Mouse (Mus musculus) lung, embryonic 15.5 days (tissue): ENCODE results near the gene Gm10577. TPM values are rescaled to one million over a fixed set of nuclear protein-coding genes. Genes with fewer than 3 reads are reported as not detected.

Experiments
- ATAC-seq: fragments of 200-750 bp; cut with Nextera tagmentation; 2 replicates; pipeline ENCODE4 v1.8.0; 2017; ENCODE audit warnings: moderate number of reproducible peaks, borderline replicate concordance; ENCODE audit not compliant: low FRiP score, low TSS enrichment; ENCODE audit errors: extremely low read depth
- H3K27ac ChIP-seq: fragments of 300-500 bp; sonication (generic); 2 replicates; pipeline ENCODE4 v1.5.1; 2015; ENCODE audit warnings: moderate library complexity, mild to moderate bottlenecking, inconsistent platforms
- H3K27me3 ChIP-seq: fragments of 300-500 bp; sonication (generic); 2 replicates; pipeline ENCODE4 v1.6.1; 2015; ENCODE audit warnings: inconsistent platforms
- H3K36me3 ChIP-seq: fragments of 300-500 bp; sonication (generic); 2 replicates; pipeline ENCODE4 v1.6.1; 2015; ENCODE audit warnings: inconsistent platforms
- H3K4me1 ChIP-seq: fragments of 300-500 bp; sonication (generic); 2 replicates; pipeline ENCODE4 v1.6.1; 2015; ENCODE audit warnings: inconsistent platforms
- H3K4me2 ChIP-seq: fragments of 300-500 bp; sonication (generic); 2 replicates; pipeline ENCODE4 v1.6.1; 2015; ENCODE audit warnings: inconsistent platforms, mild to moderate bottlenecking, moderate library complexity
- H3K4me3 ChIP-seq: fragments of 300-500 bp; sonication (generic); 2 replicates; pipeline ENCODE4 v1.5.1; 2015; ENCODE audit warnings: mild to moderate bottlenecking, inconsistent platforms
- H3K9ac ChIP-seq: fragments of 300-500 bp; sonication (generic); 2 replicates; pipeline ENCODE4 v1.6.1; 2015; ENCODE audit warnings: inconsistent platforms
- H3K9me3 ChIP-seq: fragments of 300-500 bp; sonication (generic); 2 replicates; pipeline ENCODE4 v1.6.1; 2016; ENCODE audit warnings: inconsistent platforms
- WGBS: fragments of 180-500 bp; shearing (Covaris S2); methylation state at CpG from one replicate; pipeline ENCODE4 v1.1.7; 2015; 5-methylcytosine and 5-hydroxymethylcytosine counted together
- polyA plus RNA-seq: library from polyadenylated mRNA; unstranded; fragments of >200 nt; fragmentation: Nextera tagmentation; extraction: Ambion mirVana; gene quantifications from 2 replicates; pipeline ENCODE4 v1.2.1, GENCODE M21; 2015

Gm10577 gene
- polyA plus RNA-seq, 1 experiment from 2014 or later = not detected

DNA sequence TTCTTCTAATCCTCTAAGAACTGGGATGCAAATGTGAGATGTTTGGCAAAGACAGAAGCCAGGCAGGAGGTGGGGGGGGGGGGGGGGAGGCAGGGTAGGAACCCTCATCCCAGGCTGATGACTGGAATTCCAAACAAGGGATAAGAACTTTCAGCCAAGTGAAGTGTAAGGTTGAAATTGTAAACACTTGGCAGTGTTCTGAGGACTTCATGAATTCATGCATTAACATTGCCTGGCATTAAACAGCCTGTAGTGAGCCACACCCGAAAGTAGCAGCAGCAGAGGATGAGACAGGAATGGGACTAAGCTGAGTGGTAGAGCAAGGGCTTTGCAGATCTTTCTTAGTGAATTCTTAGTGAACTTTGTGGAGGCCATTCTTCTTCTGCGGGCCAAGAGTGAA lies 6.5 kb upstream of the Gm10577 start:
- Histone ChIP-seq H3K27me3 (no peaks in the 10 kb centered on the region), H3K27ac (peak overlapping the region; percentile 53; the same call in 1 of the 2 replicates), H3K9ac (no peak overlapping the region), H3K36me3 (no peaks in the 10 kb centered on the region), H3K4me3 (no peak overlapping the region), H3K4me1 (peaks cover 13% of the 10 kb centered on the region), H3K4me2 (no peak overlapping the region), H3K9me3 (no peaks in the 10 kb centered on the region)
- peak; percentile 76; the same call in 1 of the 2 replicates for ATAC-seq
- WGBS = 49% methylated on average over 2 of the region's 2 CpGs

GRCm38 (mm10) chr4:101026566-101026965 lies 6.1 kb upstream of the Gm10577 start:
- Histone ChIP-seq H3K9me3 (no peaks in the 10 kb centered on the region), H3K27ac (peak overlapping the region; percentile 25; the same call in 1 of the 2 replicates), H3K9ac (no peak overlapping the region), H3K4me3 (no peak overlapping the region), H3K27me3 (no peaks in the 10 kb centered on the region), H3K4me1 (peaks cover 13% of the 10 kb centered on the region), H3K4me2 (no peak overlapping the region), H3K36me3 (no peaks in the 10 kb centered on the region)
- 50% methylated on average over 5 of the region's 5 CpGs for WGBS
- no peak for ATAC-seq

- H3K4me2 ChIP-seq = no peak overlapping the region
- 0 out of 2 replicates have a peak, but pooled peaks cover 3% of the 10 kb centered on the region for H3K9me3 ChIP-seq
- H3K27ac ChIP-seq = no peak overlapping the region
- WGBS = 78% methylated on average over 4 of the region's 4 CpGs
- H3K9ac ChIP-seq = no peak overlapping the region
- no peaks in the 10 kb centered on the region for H3K4me1 ChIP-seq
- no peaks in the 10 kb centered on the region for H3K36me3 ChIP-seq
- ATAC-seq = no peak
- no peaks in the 10 kb centered on the region for H3K27me3 ChIP-seq
- no peak overlapping the region for H3K4me3 ChIP-seq
Measured at GRCm38 (mm10) chr4:101017806-101018205, 2.7 kb downstream of the Gm10577 start.

GRCm38 (mm10) chr4:101009092-101009491 lies 11.4 kb downstream of the Gm10577 start:
- Histone ChIP-seq H3K27ac (no peak overlapping the region), H3K4me2 (no peak overlapping the region), H3K36me3 (no peaks in the 10 kb centered on the region), H3K9ac (no peak overlapping the region), H3K27me3 (no peaks in the 10 kb centered on the region), H3K4me1 (no peaks in the 10 kb centered on the region), H3K4me3 (no peak overlapping the region), H3K9me3 (no peaks in the 10 kb centered on the region)
- 95% methylated on average over 4 of the region's 4 CpGs for WGBS
- ATAC-seq = no peak

DNA sequence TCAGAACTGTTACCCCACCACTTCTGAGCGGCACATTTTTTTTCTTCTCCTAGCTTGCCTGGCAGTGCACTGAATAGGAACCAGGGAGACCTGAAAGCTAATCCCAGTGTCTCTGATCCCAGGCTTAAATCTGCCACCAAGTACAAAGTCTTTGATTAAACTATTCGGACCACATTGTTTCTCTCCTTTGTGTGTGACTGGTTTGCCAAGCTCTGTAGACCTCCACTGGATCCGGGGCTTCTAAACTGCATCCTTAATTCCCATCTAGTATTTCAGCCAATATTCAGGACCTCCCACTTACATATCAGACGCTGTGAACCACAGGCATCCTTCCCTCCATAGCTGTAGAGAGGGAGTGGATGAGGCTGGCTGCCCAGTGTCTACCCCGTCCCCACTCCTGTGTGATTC lies 12.1 kb downstream of the Gm10577 start:
- Histone ChIP-seq H3K36me3 (peaks cover under 1% of the 10 kb centered on the region; the same call in 1 of the 2 replicates), H3K27me3 (no peaks in the 10 kb centered on the region), H3K9ac (no peak overlapping the region), H3K4me1 (no peaks in the 10 kb centered on the region), H3K4me3 (no peak overlapping the region), H3K4me2 (no peak overlapping the region), H3K9me3 (no peaks in the 10 kb centered on the region), H3K27ac (no peak overlapping the region)
- 77% methylated on average over 5 of the region's 5 CpGs for WGBS
- ATAC-seq = no peak

GRCm38 (mm10) chr4:101002961-101003360 lies 17.5 kb downstream of the Gm10577 start:
- Histone ChIP-seq H3K9ac (no peak overlapping the region), H3K4me3 (no peak overlapping the region), H3K36me3 (peaks cover 7% of the 10 kb centered on the region), H3K4me2 (no peak overlapping the region), H3K4me1 (no peaks in the 10 kb centered on the region), H3K27me3 (no peaks in the 10 kb centered on the region), H3K9me3 (no peaks in the 10 kb centered on the region), H3K27ac (no peak overlapping the region)
- 86% methylated on average over 16 of the region's 16 CpGs for WGBS
- ATAC-seq = no peak

- 82% methylated on average over 6 of the region's 6 CpGs for WGBS
- Histone ChIP-seq H3K27ac (no peak overlapping the region), H3K27me3 (no peaks in the 10 kb centered on the region), H3K4me3 (no peak overlapping the region), H3K36me3 (peaks cover 7% of the 10 kb centered on the region), H3K4me1 (no peaks in the 10 kb centered on the region), H3K9me3 (no peaks in the 10 kb centered on the region), H3K9ac (no peak overlapping the region), H3K4me2 (no peak overlapping the region)
- ATAC-seq = no peak
Measured at GRCm38 (mm10) chr4:101001073-101001472, 19.4 kb downstream of the Gm10577 start.

GRCm38 (mm10) chr4:101000622-101001021 lies 19.9 kb downstream of the Gm10577 start:
- ATAC-seq = no peak
- Histone ChIP-seq H3K36me3 (peaks cover 7% of the 10 kb centered on the region), H3K4me1 (no peaks in the 10 kb centered on the region), H3K9ac (no peak overlapping the region), H3K27ac (no peak overlapping the region), H3K27me3 (no peaks in the 10 kb centered on the region), H3K4me2 (no peak overlapping the region), H3K4me3 (no peak overlapping the region), H3K9me3 (no peaks in the 10 kb centered on the region)
- 88% methylated on average over 3 of the region's 3 CpGs for WGBS

DNA sequence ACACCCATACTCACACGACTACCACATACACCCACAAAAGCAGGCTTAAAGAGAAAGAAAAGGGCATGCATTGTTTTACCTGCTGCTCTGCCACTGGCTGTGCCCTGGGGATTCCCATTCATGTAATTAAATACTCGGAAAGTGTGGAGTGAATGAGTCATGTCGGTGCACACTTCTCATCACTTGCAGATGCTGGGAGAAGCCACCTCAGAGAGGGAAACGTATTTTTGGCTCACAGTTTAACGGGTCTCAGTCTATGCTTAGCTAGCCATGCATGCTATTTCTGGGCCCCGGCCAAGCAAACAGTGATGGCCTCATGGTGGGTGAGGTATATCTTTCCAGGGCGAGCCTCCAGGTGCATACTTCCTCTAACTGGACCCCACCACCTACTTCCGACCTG lies 21.6 kb downstream of the Gm10577 start:
- Histone ChIP-seq H3K27me3 (no peaks in the 10 kb centered on the region), H3K4me3 (no peak overlapping the region), H3K9me3 (no peaks in the 10 kb centered on the region), H3K4me2 (no peak overlapping the region), H3K27ac (no peak overlapping the region), H3K36me3 (peaks cover 17% of the 10 kb centered on the region), H3K4me1 (no peaks in the 10 kb centered on the region), H3K9ac (no peak overlapping the region)
- 89% methylated on average over 8 of the region's 8 CpGs for WGBS
- no peak for ATAC-seq

DNA sequence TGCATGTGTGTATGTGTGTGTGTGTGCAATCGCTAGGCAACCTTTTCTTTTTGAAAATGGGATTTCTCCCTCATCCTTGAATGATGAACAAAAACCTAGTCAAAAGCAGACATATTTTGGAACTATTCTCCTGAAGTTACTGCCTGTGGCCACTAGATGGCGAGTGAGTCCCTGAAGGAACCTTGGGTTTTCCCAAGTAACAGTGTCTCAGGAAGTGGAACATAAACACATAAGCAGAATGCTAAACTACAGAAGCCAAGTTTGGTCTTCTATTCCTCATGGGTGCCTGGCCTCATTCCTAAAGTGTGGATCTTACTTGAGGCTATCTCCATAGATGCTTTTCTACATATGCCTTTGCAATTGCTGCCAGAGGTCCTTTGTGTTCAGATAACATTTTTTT lies 22.4 kb downstream of the Gm10577 start:
- H3K9ac ChIP-seq = no peak overlapping the region
- no peak overlapping the region for H3K4me2 ChIP-seq
- no peaks in the 10 kb centered on the region for H3K9me3 ChIP-seq
- WGBS = 14% methylated on average over 2 of the region's 2 CpGs
- H3K27ac ChIP-seq = no peak overlapping the region
- no peak for ATAC-seq
- no peaks in the 10 kb centered on the region for H3K4me1 ChIP-seq
- H3K36me3 ChIP-seq = peaks cover 19% of the 10 kb centered on the region
- H3K27me3 ChIP-seq = no peaks in the 10 kb centered on the region
- no peak overlapping the region for H3K4me3 ChIP-seq

- H3K27me3 ChIP-seq = no peaks in the 10 kb centered on the region
- no peaks in the 10 kb centered on the region for H3K9me3 ChIP-seq
- peaks cover 28% of the 10 kb centered on the region for H3K36me3 ChIP-seq
- no peak overlapping the region for H3K4me3 ChIP-seq
- H3K4me1 ChIP-seq = no peaks in the 10 kb centered on the region
- H3K9ac ChIP-seq = no peak overlapping the region
- ATAC-seq = no peak
- H3K27ac ChIP-seq = no peak overlapping the region
- H3K4me2 ChIP-seq = no peak overlapping the region
- 85% methylated on average over 4 of the region's 4 CpGs for WGBS
Measured at GRCm38 (mm10) chr4:100996060-100996651, 24.3 kb downstream of the Gm10577 start.

DNA sequence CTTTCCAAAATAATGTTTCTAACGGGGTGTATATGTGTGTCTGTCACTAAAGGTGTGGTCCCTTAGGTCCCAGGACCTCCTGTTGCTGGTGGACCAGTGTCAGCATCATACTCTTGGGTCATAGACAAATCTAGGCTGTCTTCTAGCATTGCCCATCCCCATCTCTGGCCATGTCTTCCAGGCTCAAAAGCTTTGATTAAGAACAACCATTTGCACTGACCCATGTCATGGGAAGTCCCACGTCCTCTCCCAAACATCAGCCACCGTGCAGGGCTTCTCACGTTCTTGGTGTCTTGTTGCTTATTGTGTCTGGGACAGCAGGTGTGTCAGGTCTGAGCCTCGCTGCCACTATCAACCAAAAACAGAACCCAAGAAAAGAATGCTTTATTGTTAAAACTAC lies 24.9 kb downstream of the Gm10577 start:
- Histone ChIP-seq H3K9ac (no peak overlapping the region), H3K4me3 (no peak overlapping the region), H3K9me3 (no peaks in the 10 kb centered on the region), H3K36me3 (peaks cover 31% of the 10 kb centered on the region), H3K4me1 (no peaks in the 10 kb centered on the region), H3K27ac (no peak overlapping the region), H3K4me2 (no peak overlapping the region), H3K27me3 (no peaks in the 10 kb centered on the region)
- WGBS = 89% methylated on average over 5 of the region's 5 CpGs
- no peak for ATAC-seq
